Mouse (Mus musculus) NIH3T3 (cell line): Measurements from ENCODE around the gene Adamtsl4.
"Not testable (repeated sequence)": the region's sequence is repeated elsewhere in the genome, so short reads cannot be mapped to it uniquely, and the experiment has no call there.

Experiments used
- DNase-seq: peaks from one replicate; pipeline ENCODE4 v3.0.0-alpha.2; 2012; ENCODE audit warnings: low read depth

Adamtsl4 gene

GRCm38 (mm10) chr3:95676745-95677419 lies 10.8 kb downstream of the Adamtsl4 start:
- peak; percentile 79 for DNase-seq

- DNase-seq, result peak; percentile 95
Observed at GRCm38 (mm10) chr3:95675301-95676092, 12.2 kb downstream of the Adamtsl4 start.

- DNase-seq, result peak; percentile 48
Observed at GRCm38 (mm10) chr3:95674812-95675211, 12.9 kb downstream of the Adamtsl4 start.

GRCm38 (mm10) chr3:95674236-95674635 lies 13.5 kb downstream of the Adamtsl4 start:
- peak; percentile 87 for DNase-seq

- DNase-seq, result no peak
Observed at GRCm38 (mm10) chr3:95673707-95674211, 14.0 kb downstream of the Adamtsl4 start.

- DNase-seq, result no peak
Observed at GRCm38 (mm10) chr3:95672861-95673706, 14.6 kb downstream of the Adamtsl4 start.

GRCm38 (mm10) chr3:95672461-95672860 lies 15.3 kb downstream of the Adamtsl4 start:
- DNase-seq, result no peak

GRCm38 (mm10) chr3:95671201-95671600 lies 16.5 kb downstream of the Adamtsl4 start:
- DNase-seq, result no peak

- DNase-seq, result not testable (repeated sequence)
Observed at GRCm38 (mm10) chr3:95670419-95670818, 17.3 kb downstream of the Adamtsl4 start.

GRCm38 (mm10) chr3:95669309-95669665 lies 18.4 kb downstream of the Adamtsl4 start:
- DNase-seq, result no peak

- DNase-seq, result no peak
Observed at GRCm38 (mm10) chr3:95668589-95669308, 19.0 kb downstream of the Adamtsl4 start.

GRCm38 (mm10) chr3:95668026-95668425 lies 19.7 kb downstream of the Adamtsl4 start:
- peak; percentile 92 for DNase-seq

GRCm38 (mm10) chr3:95667521-95667920 lies 20.2 kb downstream of the Adamtsl4 start:
- DNase-seq, result no peak

GRCm38 (mm10) chr3:95666124-95666844 lies 21.4 kb downstream of the Adamtsl4 start:
- DNase-seq, result peak; percentile 64

GRCm38 (mm10) chr3:95664940-95665352 lies 22.8 kb downstream of the Adamtsl4 start:
- no peak for DNase-seq

- DNase-seq, result peak; percentile 72
Observed at GRCm38 (mm10) chr3:95663969-95664608, 23.6 kb downstream of the Adamtsl4 start.

- no peak for DNase-seq
Observed at GRCm38 (mm10) chr3:95663486-95663885, 24.2 kb downstream of the Adamtsl4 start.

- DNase-seq, result no peak
Observed at GRCm38 (mm10) chr3:95662724-95663449, 24.8 kb downstream of the Adamtsl4 start.

- no peak for DNase-seq
Observed at GRCm38 (mm10) chr3:95661945-95662715, 25.6 kb downstream of the Adamtsl4 start.
